Mouse (Mus musculus) T-cell, adult 2 months (primary cell): ENCODE measurements around the gene Tmem268.

Source experiments
- DNase-seq: peaks from one replicate; pipeline ENCODE4 v3.0.0; 2022; ENCODE audit warnings: low spot score

The Tmem268 gene

DNA sequence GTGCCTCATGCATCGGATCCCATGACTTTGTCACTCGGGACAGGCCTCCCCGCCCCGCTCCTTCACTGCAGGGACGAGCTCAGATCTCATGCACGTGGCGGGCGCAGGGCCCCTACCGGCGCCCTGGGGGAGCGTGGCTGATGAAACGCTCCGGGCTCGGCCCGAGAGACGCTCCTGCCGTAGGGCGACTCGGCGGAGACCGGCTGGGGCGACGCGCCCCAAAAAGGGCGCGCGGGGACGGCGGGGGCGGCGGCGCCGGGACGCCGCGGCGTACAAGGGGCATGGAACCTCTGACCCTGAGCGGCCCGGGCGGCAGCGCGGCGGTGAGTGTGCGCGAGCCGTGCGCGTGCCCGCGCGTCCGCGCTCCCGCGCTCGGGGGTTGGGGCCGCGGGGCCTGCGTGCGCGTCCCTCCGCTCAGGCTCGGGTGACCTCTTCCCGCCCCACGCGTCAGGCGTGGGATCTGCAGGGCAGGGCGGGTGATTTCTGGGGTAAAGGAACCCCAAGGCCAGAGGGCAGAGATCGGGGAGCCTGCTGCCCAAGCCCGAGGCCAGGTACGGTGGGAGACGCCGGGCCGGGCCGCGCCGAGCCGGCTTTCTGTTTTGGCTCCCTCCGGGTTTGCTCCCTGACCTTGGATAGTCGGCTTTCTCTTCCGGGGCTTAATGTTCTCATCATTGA, at the start of gene Tmem268:
Tmem268 (plus strand) TSS at position 375 of the 675 bp plus-strand sequence.
- peak; percentile 76 for DNase-seq

- no peak for DNase-seq
Measured at GRCm38 (mm10) chr4:63512921-63513320, 45.7 kb upstream of the Tmem268 start.

DNA sequence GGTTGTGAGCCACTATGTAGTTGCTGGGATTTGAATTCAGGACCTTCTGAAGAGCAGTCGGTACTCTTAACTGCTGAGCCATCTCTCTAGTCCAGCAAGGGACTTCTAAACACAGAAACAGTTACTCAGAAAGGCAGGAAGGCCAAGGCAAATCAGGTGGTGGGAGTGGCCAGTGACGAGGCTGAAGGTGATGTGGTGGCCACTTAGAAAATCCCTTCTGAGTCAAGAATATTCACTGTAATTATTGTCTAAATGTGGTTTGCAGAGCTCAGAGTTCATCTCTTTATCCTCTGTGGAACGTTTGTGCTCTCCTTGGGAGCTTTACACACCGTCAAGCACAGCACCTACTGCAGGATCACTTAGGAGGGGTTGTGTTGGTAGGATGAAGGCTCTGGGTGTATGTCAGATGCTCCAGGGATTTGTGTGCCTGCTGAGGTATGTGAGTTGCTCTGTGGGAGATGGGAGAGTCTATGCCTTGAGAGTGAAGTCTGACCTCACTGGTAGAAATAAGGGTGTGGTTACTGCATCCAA, 44.1 kb upstream of the Tmem268 start:
- DNase-seq, result no peak

GRCm38 (mm10) chr4:63515021-63515420, 43.6 kb upstream of the Tmem268 start:
- no peak for DNase-seq

DNA sequence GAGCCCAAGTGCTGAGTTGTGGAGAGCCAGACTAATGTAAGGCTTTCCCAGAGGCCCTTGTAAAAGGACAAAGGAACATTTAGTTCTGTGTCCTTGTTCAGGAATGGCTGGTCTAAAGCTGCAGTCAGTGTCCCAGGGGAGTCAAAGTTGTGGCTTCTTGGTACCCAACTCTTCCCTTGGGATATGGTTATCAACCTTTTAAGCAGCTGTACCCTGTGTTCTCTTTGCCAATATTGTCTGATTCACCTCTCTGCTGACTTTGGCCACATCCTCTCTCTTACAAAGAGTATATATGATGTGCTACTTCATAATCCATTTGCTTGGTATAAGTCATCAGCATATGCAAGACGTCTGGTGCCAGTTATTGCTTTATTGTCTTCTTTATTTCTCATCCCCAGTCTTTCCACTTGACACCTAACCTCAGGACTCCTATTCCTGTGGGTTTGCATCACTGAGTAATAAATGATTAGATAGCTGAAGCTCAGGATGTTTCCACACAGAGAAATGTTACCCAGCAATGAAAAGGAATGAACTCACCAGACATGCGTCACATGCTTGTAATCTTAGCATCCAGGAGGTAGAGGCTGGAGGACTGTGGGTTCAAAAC, 36.7 kb upstream of the Tmem268 start:
- DNase-seq, result no peak

DNA sequence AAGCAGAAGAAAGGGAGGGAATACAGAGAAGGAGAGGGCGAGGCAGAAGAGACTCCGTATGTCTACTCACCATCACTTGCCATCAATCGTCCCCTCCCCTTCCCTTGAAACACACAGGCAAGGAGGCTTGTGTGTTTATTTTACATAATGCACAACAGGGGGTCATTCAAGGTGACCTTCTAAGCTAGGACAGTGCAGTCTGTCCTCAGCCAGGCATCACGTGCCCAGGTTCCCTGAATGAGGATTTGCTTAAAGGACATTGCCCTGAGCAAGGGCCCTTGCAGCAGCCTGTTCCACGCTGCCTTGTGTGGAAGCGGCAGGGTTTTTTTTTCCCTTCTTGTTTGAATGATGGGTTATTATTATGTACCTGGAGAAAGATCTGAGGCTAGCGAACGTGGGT, 33.1 kb upstream of the Tmem268 start:
- no peak for DNase-seq

DNA sequence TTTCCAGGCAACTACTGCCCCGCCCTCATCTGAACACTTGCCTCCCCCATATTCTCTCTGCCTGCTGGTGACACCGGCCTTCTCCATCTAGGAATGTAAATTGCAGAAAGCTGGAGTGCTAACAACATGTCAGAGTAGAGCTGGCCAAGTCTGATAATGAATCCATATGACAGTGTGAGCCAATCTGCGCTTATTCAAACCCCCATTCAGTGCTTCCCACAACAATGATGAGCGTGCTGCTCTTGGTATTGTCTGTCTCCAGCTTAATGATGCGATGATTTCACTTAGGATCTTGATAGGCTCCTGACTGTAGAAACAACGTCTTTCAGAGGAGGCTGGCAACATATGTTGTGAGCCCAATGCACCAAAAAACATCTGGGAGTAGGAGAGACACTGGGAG, 29.6 kb upstream of the Tmem268 start:
- DNase-seq, result no peak

DNA sequence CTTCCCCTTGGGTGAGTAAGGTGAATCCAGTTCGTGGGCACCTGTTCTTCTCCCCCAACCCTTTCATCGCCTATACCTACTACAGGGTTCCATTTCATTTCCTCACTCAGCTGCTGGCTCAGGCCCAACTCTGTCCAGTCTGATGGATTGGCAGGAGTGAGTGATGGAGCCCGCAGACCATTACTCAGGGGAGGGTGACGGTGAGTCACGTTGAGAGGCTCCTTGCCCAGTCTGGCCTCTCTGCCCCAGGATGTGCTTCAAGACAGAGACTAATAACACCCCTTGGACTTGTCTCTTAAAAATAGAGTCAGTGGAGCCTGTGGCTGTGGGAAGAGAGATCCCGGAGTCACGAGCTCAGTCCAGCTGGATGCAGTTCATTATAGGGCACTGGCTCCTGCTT, 28.2 kb upstream of the Tmem268 start:
- no peak for DNase-seq

- DNase-seq, result no peak
Measured at GRCm38 (mm10) chr4:63537602-63538001, 21.0 kb upstream of the Tmem268 start.

GRCm38 (mm10) chr4:63542209-63542608, 16.4 kb upstream of the Tmem268 start:
- no peak for DNase-seq

GRCm38 (mm10) chr4:63543746-63544493, 14.7 kb upstream of the Tmem268 start:
- DNase-seq, result no peak

GRCm38 (mm10) chr4:63544494-63545230, 13.9 kb upstream of the Tmem268 start, which contains the start of gene Atp6v1g1:
Gene Atp6v1g1 (plus strand): TSS chr4:63544772.
- peak; percentile 92 for DNase-seq

DNA sequence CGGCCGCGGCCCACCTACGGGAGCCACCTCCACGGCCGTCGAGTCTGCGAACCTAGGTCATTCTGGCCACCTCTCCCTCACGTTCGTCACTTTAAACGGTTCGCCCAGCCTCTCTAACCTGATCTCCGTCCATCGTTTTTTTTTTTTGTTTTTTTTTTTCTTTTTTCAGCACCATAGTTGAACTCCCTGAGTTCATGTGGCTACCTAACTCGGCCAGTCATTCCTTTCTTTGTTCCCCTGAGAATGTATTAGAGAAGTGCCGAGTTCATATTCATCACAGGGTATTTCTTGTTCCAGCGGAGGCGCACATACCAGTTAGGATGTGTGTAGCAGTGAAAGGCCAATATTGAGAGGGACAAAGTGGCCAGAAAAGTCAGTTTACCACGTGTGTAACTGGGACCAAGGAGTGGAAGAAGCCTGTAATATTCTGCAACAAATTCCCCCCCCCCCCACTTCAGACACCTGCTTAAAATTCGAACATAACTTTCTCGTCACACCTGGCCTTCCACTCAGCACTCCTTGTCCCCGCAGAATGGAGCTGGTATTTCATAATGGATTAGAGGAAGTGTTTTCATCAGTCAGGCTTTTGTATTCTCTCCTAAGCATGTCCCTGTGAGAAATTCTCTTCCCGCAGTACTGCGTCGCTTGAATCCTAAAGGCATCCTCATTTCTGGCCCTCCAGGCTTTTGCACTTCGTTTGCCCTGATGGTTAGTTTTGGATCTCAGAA, 13.2 kb upstream of the Tmem268 start:
- no peak for DNase-seq

- no peak for DNase-seq
Measured at GRCm38 (mm10) chr4:63546441-63547055, 12.0 kb upstream of the Tmem268 start.

- no peak for DNase-seq
Measured at GRCm38 (mm10) chr4:63547799-63548198, 10.8 kb upstream of the Tmem268 start.

- peak; percentile 61 for DNase-seq
Measured at GRCm38 (mm10) chr4:63548491-63548890, 10.1 kb upstream of the Tmem268 start.

GRCm38 (mm10) chr4:63550908-63551307, 7.7 kb upstream of the Tmem268 start:
- DNase-seq, result no peak

DNA sequence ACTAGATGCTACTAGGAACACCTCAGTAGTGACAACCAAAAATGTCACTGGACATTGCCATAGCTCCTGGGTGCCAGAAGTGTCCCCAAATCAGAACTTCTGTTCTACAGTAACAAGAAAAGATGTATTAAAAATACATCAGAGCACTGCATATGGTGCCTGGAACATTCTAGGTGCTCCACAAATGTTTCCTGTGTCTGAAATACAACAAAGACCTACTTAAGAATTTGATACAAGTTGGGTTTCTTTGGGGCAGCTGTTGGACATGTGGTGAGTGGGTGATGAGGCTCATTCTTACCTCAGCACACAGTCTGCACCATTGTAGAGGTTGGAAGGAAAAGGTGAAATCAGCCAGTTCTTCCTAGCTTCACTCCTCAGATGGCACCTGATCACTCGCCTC, 5.7 kb upstream of the Tmem268 start:
- DNase-seq, result no peak

DNA sequence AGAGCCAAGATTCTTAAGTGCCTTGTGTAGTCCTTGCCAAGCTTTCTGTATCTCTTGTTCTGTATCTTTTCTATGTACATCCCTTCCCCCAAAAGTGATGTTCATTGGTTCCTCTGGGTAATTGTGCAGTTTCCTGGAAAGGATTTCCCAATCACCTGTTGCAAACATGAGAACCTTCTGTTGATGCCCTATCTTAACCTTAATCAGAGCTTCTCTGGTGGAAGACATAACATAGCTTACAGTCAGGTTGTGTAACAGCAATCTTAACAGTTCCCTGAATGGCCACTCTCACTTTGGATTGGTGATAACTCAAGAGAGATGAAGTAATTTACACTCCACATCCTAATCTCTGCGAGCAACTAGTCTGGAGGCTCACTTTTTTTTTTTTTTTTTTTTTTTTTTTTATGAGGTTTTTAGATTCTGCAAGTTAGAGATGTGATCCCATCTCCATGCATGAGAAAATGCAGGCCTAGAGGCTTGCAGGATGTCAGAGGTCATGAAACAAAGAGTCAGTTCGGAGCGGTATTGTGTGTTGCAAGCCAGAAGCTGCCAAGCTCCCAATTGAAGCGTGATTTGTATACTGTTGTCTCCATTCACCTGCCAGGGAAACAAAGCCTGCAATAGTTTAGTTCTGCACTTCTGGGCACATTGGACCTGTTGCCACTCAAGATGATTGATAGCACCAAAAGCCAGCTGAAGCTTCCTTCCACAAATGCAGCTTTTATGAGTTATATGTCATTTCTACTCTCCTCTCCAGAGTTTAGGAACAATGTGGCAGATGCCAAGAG, 4.6 kb upstream of the Tmem268 start:
- no peak for DNase-seq

DNA sequence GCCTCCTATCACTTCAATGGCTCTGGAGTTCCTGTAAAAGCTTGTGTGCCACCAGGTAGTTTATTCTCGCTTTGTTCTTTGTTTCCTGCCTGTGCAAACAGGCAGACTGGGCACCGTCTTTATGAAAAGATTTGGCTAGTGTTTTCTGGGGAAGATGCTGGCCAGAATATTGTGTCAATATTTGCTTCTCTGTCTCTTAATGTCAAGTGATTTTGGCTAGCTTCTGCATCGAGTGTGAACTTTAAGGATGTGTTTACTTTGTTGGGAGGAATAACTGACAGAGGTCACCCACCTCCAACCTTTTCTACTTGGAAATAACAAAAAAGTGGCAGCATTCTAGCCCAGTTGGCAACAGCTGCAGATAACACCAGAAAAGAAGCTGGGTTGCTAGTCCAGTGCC, 4.0 kb upstream of the Tmem268 start:
- no peak for DNase-seq
